Mouse (Mus musculus): ENCODE data around the gene Eif4ebp2.

- TF ChIP-seq CTCF (IDR thresholded peaks at IDR 0.05; ENCODE audit: control insufficient read depth, insufficient read depth, insufficient read length) (no peak), USF1 (IDR thresholded peaks at IDR 0.05; ENCODE audit: low read depth) (no peak), MYOG (IDR thresholded peaks at IDR 0.05; ENCODE audit: control insufficient read depth, extremely low read depth, insufficient read length) (no peak), CEBPB (IDR thresholded peaks at IDR 0.05; ENCODE audit: low read depth) (no peak)
These were observed 47.3 kb upstream of the Eif4ebp2 start for GRCm38 (mm10) chr10:61499505-61500466.
